Mouse (Mus musculus) adrenal gland, postnatal 10 days (tissue): ENCODE measurements at regions not wholly inside any gene's neighbourhood (a gene's known extent, or its start where the extent isn't known, plus 50 kb on each side); places are given as distances from the start of the nearest gene placed in this dataset.

Experiments
- DNase-seq: peaks from one replicate; pipeline ENCODE4 v3.0.0; 2021; ENCODE audit warnings: mixed read lengths

- no peak for DNase-seq
These were observed 78.1 kb downstream of the Fam204a start for GRCm38 (mm10) chr19:60148313-60148965.

- DNase-seq: no peak
These were observed 79.9 kb downstream of the Fam204a start for GRCm38 (mm10) chr19:60146451-60147190.

GRCm38 (mm10) chr19:60145242-60145641, 81.3 kb downstream of the Fam204a start:
- no peak for DNase-seq

GRCm38 (mm10) chr19:60144336-60144989, 82.0 kb downstream of the Fam204a start:
- peak; percentile 87 for DNase-seq

GRCm38 (mm10) chr19:60138881-60139280, 87.6 kb downstream of the Fam204a start:
- DNase-seq: no peak

GRCm38 (mm10) chr19:60136491-60136890, 90.0 kb downstream of the Fam204a start:
- DNase-seq: no peak

GRCm38 (mm10) chr19:60134447-60135328, 91.8 kb downstream of the Fam204a start:
- no peak for DNase-seq

- DNase-seq: no peak
These were observed 96.9 kb downstream of the Fam204a start for GRCm38 (mm10) chr19:60129635-60130034.

GRCm38 (mm10) chr19:60124638-60125037, 101.9 kb downstream of the Fam204a start:
- DNase-seq: no peak

- DNase-seq: no peak
These were observed 105.6 kb downstream of the Fam204a start for GRCm38 (mm10) chr19:60120917-60121316.

- no peak for DNase-seq
These were observed 107.5 kb downstream of the Fam204a start for GRCm38 (mm10) chr19:60119051-60119450.

GRCm38 (mm10) chr19:60113666-60114388, 112.7 kb downstream of the Fam204a start:
- DNase-seq: no peak

GRCm38 (mm10) chr19:60110278-60110677, 116.2 kb downstream of the Fam204a start:
- no peak for DNase-seq

- DNase-seq: no peak
These were observed 117.0 kb downstream of the Fam204a start for GRCm38 (mm10) chr19:60109488-60109887.

- no peak for DNase-seq
These were observed 128.6 kb downstream of the Fam204a start for GRCm38 (mm10) chr19:60097915-60098314.

- peak; percentile 4 for DNase-seq
These were observed 131.5 kb upstream of the Rab11fip2 start for GRCm38 (mm10) chr19:60074986-60075385.

- DNase-seq: no peak
These were observed 129.9 kb upstream of the Rab11fip2 start for GRCm38 (mm10) chr19:60073328-60073727.

GRCm38 (mm10) chr19:60066183-60066582, 122.7 kb upstream of the Rab11fip2 start:
- DNase-seq: no peak

- DNase-seq: no peak
These were observed 111.8 kb upstream of the Rab11fip2 start for GRCm38 (mm10) chr19:60055121-60055874.

- DNase-seq: no peak
These were observed 107.7 kb upstream of the Rab11fip2 start for GRCm38 (mm10) chr19:60051151-60051550.

- no peak for DNase-seq
These were observed 97.3 kb upstream of the Rab11fip2 start for GRCm38 (mm10) chr19:60040721-60041120.
